Mouse (Mus musculus): ENCODE data around the gene Rnls. TPM values are rescaled to one million over a fixed set of nuclear protein-coding genes. Genes with fewer than 3 reads are reported as not detected.

The Rnls gene
- polyA plus RNA-seq, 1 experiment from 2014 or later, result 10.0 TPM

DNA sequence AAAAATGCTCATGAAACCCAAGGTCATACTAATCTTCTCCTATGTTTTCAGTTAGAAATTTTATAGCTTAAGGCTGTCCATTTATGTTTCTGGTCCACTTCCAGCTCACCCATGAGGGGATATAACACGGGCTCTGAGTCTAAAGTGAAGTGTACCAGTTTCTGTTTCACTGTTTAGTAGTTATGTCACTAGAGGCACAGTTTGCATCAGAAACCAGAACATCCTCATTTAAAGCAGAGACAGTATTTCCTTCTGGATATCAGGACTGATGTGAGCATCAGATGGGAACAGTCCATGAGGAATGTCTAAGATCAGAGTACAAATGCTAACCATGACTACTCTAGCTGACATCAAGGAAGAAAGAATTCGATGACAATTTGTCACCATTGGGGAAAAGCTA, 233.9 kb downstream of the Rnls start:
- no peak for ATAC-seq
- Histone ChIP-seq H3K9me3 (ENCODE audit: control insufficient read depth, low read length) (no peaks in the 10 kb centered on the region), H3K4me2 (ENCODE audit: low read length) (no peak overlapping the region), H3K9ac (ENCODE audit: low read depth, low read length) (no peak overlapping the region), H3K4me1 (ENCODE audit: control insufficient read depth, insufficient read depth, low read depth, low read length) (no peaks in the 10 kb centered on the region), H3K4me3 (ENCODE audit: low read length) (no peak overlapping the region), H3K36me3 (ENCODE audit: control insufficient read depth, insufficient read depth, low read length) (no peaks in the 10 kb centered on the region), H3K27ac (ENCODE audit: low read depth, low read length) (no peak overlapping the region), H3K27me3 (replicated peaks; ENCODE audit: control insufficient read depth, insufficient read depth, low read length) (no peaks in the 10 kb centered on the region)
- 81% methylated on average over 2 of the region's 2 CpGs for WGBS

DNA sequence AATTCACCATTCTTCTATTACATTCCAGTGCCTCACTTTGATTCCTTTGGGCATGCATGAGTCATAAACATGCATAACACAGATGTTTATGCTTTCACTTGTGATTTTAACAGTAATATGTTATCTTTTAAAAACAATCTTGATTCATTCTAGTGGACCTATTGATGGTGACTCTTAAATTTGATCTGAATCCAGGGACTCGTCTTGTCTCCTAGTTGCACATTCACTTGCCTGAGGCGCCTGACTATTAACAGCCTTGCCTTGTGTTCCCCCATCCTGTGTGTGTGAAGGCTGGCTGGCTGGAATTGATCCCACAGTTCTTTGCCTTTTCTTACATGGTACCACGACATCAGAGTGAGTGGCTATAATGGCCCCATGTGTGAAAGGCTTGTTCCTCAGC, 243.7 kb downstream of the Rnls start:
- Histone ChIP-seq H3K4me3 (ENCODE audit: low read length) (no peak overlapping the region), H3K4me2 (ENCODE audit: low read length) (no peak overlapping the region), H3K9me3 (ENCODE audit: control insufficient read depth, low read length) (no peaks in the 10 kb centered on the region), H3K27ac (ENCODE audit: low read depth, low read length) (no peak overlapping the region), H3K9ac (ENCODE audit: low read depth, low read length) (no peak overlapping the region), H3K36me3 (ENCODE audit: control insufficient read depth, insufficient read depth, low read length) (no peaks in the 10 kb centered on the region), H3K4me1 (ENCODE audit: control insufficient read depth, insufficient read depth, low read depth, low read length) (no peaks in the 10 kb centered on the region), H3K27me3 (replicated peaks; ENCODE audit: control insufficient read depth, insufficient read depth, low read length) (no peaks in the 10 kb centered on the region)
- WGBS, result 63% methylated on average over 3 of the region's 3 CpGs
- ATAC-seq, result no peak

DNA sequence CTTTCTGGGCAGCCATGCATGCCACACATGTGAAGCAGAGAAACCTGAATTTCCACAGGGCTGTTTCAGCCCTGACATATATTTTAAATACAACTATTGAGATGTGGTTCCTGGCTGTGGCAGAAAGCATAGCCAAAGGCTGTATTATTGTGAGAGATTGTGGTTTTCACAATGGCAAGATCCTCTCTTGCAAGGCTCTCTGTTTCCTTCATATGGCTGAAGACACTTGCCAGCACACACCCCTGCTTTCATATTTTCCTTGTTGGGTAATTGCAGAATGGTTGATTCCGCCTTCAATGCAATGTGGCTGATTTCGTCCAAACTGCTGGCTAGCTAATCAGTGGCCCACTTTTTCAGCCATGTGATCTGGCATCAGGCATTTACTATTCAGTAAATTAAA, 248.9 kb downstream of the Rnls start:
- ATAC-seq, result no peak
- Histone ChIP-seq H3K9ac (ENCODE audit: low read depth, low read length) (no peak overlapping the region), H3K9me3 (ENCODE audit: control insufficient read depth, low read length) (no peaks in the 10 kb centered on the region), H3K4me3 (ENCODE audit: low read length) (no peak overlapping the region), H3K4me2 (ENCODE audit: low read length) (no peak overlapping the region), H3K27ac (ENCODE audit: low read depth, low read length) (no peak overlapping the region), H3K4me1 (ENCODE audit: control insufficient read depth, insufficient read depth, low read depth, low read length) (no peaks in the 10 kb centered on the region), H3K27me3 (replicated peaks; ENCODE audit: control insufficient read depth, insufficient read depth, low read length) (no peaks in the 10 kb centered on the region), H3K36me3 (ENCODE audit: control insufficient read depth, insufficient read depth, low read length) (no peaks in the 10 kb centered on the region)
- WGBS, result 74% methylated on average over 2 of the region's 2 CpGs

DNA sequence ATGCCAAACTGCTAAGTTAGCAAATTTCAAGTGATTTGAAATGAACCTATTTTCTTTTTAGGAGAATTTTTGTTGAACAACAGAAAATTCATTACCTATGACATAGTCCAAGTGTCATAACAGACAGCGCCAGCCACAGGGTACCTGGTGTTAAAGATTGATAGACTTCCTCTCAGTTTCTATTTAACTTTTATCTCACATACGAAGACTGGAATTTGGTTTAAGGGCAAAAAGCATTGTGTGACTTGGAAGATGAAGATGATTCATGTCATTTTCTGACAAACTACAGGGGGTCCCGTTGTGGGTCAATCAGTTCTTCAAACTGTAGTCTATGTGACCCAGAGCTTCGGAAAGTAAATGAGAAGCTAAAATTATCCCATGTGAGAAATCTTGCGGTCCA, 254.8 kb downstream of the Rnls start:
- WGBS, result 93% methylated on average over 5 of the region's 5 CpGs
- no peak for ATAC-seq
- Histone ChIP-seq H3K9me3 (ENCODE audit: control insufficient read depth, low read length) (no peaks in the 10 kb centered on the region), H3K36me3 (ENCODE audit: control insufficient read depth, insufficient read depth, low read length) (no peaks in the 10 kb centered on the region), H3K4me2 (ENCODE audit: low read length) (no peak overlapping the region), H3K9ac (ENCODE audit: low read depth, low read length) (no peak overlapping the region), H3K27ac (ENCODE audit: low read depth, low read length) (no peak overlapping the region), H3K4me1 (ENCODE audit: control insufficient read depth, insufficient read depth, low read depth, low read length) (no peaks in the 10 kb centered on the region), H3K4me3 (ENCODE audit: low read length) (no peak overlapping the region), H3K27me3 (replicated peaks; ENCODE audit: control insufficient read depth, insufficient read depth, low read length) (no peaks in the 10 kb centered on the region)

DNA sequence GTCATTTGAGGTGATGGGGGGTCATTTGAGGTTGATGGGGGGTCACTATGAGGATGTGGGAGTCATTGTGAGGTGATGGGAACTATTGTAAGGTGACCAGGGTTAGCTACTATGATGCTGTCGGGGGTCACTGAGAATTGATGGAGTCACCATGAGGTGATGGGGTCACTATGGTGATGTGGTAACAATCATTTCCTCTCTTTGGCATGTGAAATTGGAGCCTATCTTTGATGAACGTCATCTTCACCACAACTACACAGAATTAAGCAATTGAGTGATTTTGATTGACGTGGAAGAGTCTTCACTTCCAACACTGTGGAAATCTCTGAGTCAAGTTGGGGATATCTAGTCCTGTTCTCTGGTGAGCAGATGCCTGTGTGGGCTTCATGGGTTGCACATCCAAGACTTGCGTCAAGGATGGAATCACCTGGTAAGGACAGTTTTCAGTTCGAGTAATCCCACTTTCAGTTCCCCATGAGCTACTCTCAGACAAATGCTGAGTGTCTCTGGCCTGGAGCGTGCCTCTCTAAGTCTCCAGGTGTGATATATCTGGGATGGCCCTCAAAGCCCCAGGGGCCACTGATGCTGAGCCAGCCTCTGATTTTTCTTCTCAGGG, 269.4 kb downstream of the Rnls start:
- no peak for ATAC-seq
- WGBS, result 89% methylated on average over 6 of the region's 6 CpGs
- no peak overlapping the region for H3K4me3 ChIP-seq (ENCODE audit: low read length)
- no peak overlapping the region for H3K9ac ChIP-seq (ENCODE audit: low read depth, low read length)
- H3K36me3 ChIP-seq (ENCODE audit: control insufficient read depth, insufficient read depth, low read length), result no peaks in the 10 kb centered on the region
- no peaks in the 10 kb centered on the region for H3K27me3 ChIP-seq (replicated peaks; ENCODE audit: control insufficient read depth, insufficient read depth, low read length)
- H3K4me2 ChIP-seq (ENCODE audit: low read length), result no peak overlapping the region
- no peak overlapping the region for H3K27ac ChIP-seq (ENCODE audit: low read depth, low read length)
- no peaks in the 10 kb centered on the region for H3K9me3 ChIP-seq (ENCODE audit: control insufficient read depth, low read length)
- H3K4me1 ChIP-seq (ENCODE audit: control insufficient read depth, insufficient read depth, low read depth, low read length), result no peaks in the 10 kb centered on the region

DNA sequence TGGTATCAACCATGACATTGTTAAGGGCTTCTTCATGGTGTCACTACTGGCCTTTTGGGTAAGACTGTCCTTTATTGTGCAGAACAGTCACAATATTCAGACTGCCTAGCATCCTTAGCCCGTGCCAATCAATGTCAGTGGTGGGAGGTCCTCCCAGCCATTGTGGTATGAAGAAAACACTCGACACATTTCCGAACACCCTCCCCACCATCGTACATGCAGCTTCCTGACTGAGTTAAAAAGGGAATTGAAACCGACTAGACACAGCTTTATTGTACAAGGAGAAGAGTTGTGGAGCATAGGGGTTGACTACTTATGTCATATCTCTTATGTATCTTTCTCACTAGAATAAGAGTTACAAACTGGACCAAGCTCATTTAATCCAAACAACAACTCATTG, 272.1 kb downstream of the Rnls start:
- WGBS, result 77% methylated on average over 5 of the region's 5 CpGs
- H3K27me3 ChIP-seq (replicated peaks; ENCODE audit: control insufficient read depth, insufficient read depth, low read length), result no peaks in the 10 kb centered on the region
- H3K9me3 ChIP-seq (ENCODE audit: control insufficient read depth, low read length), result no peaks in the 10 kb centered on the region
- H3K4me2 ChIP-seq (ENCODE audit: low read length), result no peak overlapping the region
- H3K36me3 ChIP-seq (ENCODE audit: control insufficient read depth, insufficient read depth, low read length), result no peaks in the 10 kb centered on the region
- H3K4me1 ChIP-seq (ENCODE audit: control insufficient read depth, insufficient read depth, low read depth, low read length), result no peaks in the 10 kb centered on the region
- no peak for ATAC-seq
- H3K9ac ChIP-seq (ENCODE audit: low read depth, low read length), result no peak overlapping the region
- H3K27ac ChIP-seq (ENCODE audit: low read depth, low read length), result no peak overlapping the region
- no peak overlapping the region for H3K4me3 ChIP-seq (ENCODE audit: low read length)

DNA sequence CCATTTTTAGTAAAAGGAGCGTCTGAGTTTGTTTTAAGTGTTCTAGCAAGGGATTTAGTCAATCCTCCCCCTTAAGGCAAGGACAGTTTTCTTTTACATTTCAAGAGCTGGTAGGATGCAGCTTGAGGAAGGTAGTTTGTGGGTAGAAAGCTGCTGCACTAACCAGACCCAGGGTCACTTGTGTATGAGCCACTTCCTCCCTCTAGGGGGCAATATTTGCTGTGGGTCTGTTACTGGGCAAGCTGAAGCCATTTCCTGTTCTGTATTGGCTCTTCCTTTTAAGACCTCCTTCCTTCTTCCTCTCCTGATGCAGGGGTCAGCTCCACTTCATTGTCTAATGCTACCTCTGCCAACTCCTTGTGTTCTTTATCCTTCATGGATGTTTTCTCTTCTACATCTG, 273.2 kb downstream of the Rnls start:
- no peak overlapping the region for H3K4me2 ChIP-seq (ENCODE audit: low read length)
- H3K27ac ChIP-seq (ENCODE audit: low read depth, low read length), result no peak overlapping the region
- no peak for ATAC-seq
- H3K4me1 ChIP-seq (ENCODE audit: control insufficient read depth, insufficient read depth, low read depth, low read length), result no peaks in the 10 kb centered on the region; the same call in 1 of the 2 replicates
- no peak overlapping the region for H3K4me3 ChIP-seq (ENCODE audit: low read length)
- 80% methylated on average over 1 of the region's 1 CpGs for WGBS
- H3K9me3 ChIP-seq (ENCODE audit: control insufficient read depth, low read length), result no peaks in the 10 kb centered on the region
- no peak overlapping the region for H3K9ac ChIP-seq (ENCODE audit: low read depth, low read length)
- H3K36me3 ChIP-seq (ENCODE audit: control insufficient read depth, insufficient read depth, low read length), result no peaks in the 10 kb centered on the region
- no peaks in the 10 kb centered on the region for H3K27me3 ChIP-seq (replicated peaks; ENCODE audit: control insufficient read depth, insufficient read depth, low read length)

DNA sequence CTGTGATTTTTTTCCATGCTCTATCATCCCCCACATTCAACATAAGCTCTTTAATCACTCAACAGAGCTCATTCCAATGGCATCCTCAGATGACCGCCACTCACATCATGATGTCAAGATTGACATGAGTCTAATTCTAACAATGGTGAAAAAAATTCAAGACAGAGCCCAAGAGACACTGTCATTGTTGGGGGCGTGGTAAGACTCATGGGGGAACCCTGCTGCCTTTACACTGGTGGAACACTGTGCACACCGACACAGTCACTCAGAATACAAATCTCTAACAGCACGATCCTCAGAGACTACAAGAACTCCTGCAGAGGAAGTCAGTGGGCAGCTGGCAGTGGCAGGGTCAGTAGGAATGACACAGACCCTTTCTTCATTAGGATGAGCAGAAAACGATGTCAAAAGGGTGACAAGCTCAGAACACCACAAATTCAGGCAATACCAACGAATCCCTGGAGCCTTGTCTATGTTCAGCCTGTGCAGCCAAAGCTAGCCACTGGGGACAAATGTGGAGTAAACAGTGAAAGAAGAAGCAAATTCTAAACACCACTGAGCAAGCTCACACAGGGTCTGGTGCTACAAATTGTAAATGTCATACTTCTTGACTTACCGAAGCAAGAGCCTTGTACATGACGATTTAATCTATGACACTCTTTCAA, 277.3 kb downstream of the Rnls start:
- no peak for ATAC-seq
- no peaks in the 10 kb centered on the region for H3K27me3 ChIP-seq (replicated peaks; ENCODE audit: control insufficient read depth, insufficient read depth, low read length)
- no peak overlapping the region for H3K27ac ChIP-seq (ENCODE audit: low read depth, low read length)
- H3K9me3 ChIP-seq (ENCODE audit: control insufficient read depth, low read length), result no peaks in the 10 kb centered on the region
- H3K36me3 ChIP-seq (ENCODE audit: control insufficient read depth, insufficient read depth, low read length), result no peaks in the 10 kb centered on the region
- H3K4me1 ChIP-seq (ENCODE audit: control insufficient read depth, insufficient read depth, low read depth, low read length), result peaks cover 2% of the 10 kb centered on the region
- no peak overlapping the region for H3K9ac ChIP-seq (ENCODE audit: low read depth, low read length)
- H3K4me2 ChIP-seq (ENCODE audit: low read length), result no peak overlapping the region
- H3K4me3 ChIP-seq (ENCODE audit: low read length), result no peak overlapping the region
- 72% methylated on average over 8 of the region's 8 CpGs for WGBS

DNA sequence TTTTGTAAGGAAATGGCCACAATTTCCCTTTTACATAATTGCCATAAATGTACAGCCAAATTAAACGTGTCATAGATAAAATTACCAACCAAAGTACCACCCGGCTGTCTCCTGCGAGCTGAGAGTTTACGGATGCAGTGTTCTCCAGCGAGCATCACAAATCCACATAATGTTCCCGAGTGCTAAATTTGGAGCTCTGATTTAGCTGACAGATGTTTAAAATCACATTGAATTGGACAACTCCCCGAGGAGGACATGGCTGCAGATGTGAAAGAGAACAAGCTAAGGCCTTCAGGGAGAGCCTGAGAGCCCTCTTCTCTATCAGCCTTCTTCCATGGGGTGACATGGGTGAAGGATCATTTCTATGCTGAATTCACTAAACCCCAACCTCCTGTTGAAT, 278.3 kb downstream of the Rnls start:
- H3K4me1 ChIP-seq (ENCODE audit: control insufficient read depth, insufficient read depth, low read depth, low read length), result peaks cover 2% of the 10 kb centered on the region
- H3K27ac ChIP-seq (ENCODE audit: low read depth, low read length), result no peak overlapping the region
- WGBS, result 71% methylated on average over 7 of the region's 7 CpGs
- H3K36me3 ChIP-seq (ENCODE audit: control insufficient read depth, insufficient read depth, low read length), result no peaks in the 10 kb centered on the region
- H3K27me3 ChIP-seq (replicated peaks; ENCODE audit: control insufficient read depth, insufficient read depth, low read length), result no peaks in the 10 kb centered on the region
- H3K9me3 ChIP-seq (ENCODE audit: control insufficient read depth, low read length), result no peaks in the 10 kb centered on the region
- ATAC-seq, result no peak
- H3K9ac ChIP-seq (ENCODE audit: low read depth, low read length), result no peak overlapping the region
- H3K4me3 ChIP-seq (ENCODE audit: low read length), result no peak overlapping the region
- H3K4me2 ChIP-seq (ENCODE audit: low read length), result no peak overlapping the region

Measured in hindbrain, embryonic 16.5 days (tissue).